Mouse (Mus musculus) left cerebral cortex, postnatal 4 days (tissue): Measurements from ENCODE around the gene Ctns. TPM values are rescaled to one million over a fixed set of nuclear protein-coding genes. Genes with fewer than 3 reads are reported as not detected.

ENCODE experiments used
- DNase-seq: peaks from one replicate; pipeline ENCODE4 v3.0.0-alpha.2; 2022
- intact Hi-C: fragments of 180-260 bp; cut with DNase I; formaldehyde crosslinking; loops from one replicate; pipeline ENCODE4 v1.15.1; 2025
- total RNA-seq, 2 experiments: library from RNA; stranded (reverse); gene quantifications; 2 replicates each; pipeline ENCODE4 v1.2.3; 2021

Ctns gene
- 10 to 100 TPM; 17.7 to 21.1 TPM for total RNA-seq

GRCm38 (mm10) chr11:73198603-73199229 lies at the start of gene Ctns:
Gene Ctns, minus strand, starts transcription at chr11:73199042.
- DNase-seq = peak; percentile 80
- intact Hi-C loops = no loop called here

GRCm38 (mm10) chr11:73242777-73243176 lies 43.9 kb upstream of the Ctns start:
- intact Hi-C loops = no loop called here
- DNase-seq = no peak

GRCm38 (mm10) chr11:73242199-73242598 lies 43.4 kb upstream of the Ctns start:
- intact Hi-C loops = no loop called here
- no peak for DNase-seq

GRCm38 (mm10) chr11:73236731-73237130 lies 37.9 kb upstream of the Ctns start:
- no peak for DNase-seq
- intact Hi-C loops = no loop called here

GRCm38 (mm10) chr11:73235990-73236701 lies 37.3 kb upstream of the Ctns start:
- intact Hi-C loops = no loop called here
- peak; percentile 25 for DNase-seq

GRCm38 (mm10) chr11:73233992-73234391 lies 35.1 kb upstream of the Ctns start, which contains the start of gene Trpv1:
Gene Trpv1, plus strand, starts transcription at chr11:73234292.
- intact Hi-C loops = no loop called here
- peak; percentile 8 for DNase-seq

GRCm38 (mm10) chr11:73232513-73232912 lies 33.7 kb upstream of the Ctns start:
- intact Hi-C loops = no loop called here
- DNase-seq = no peak

- intact Hi-C loops = no loop called here
- no peak for DNase-seq
Measured at GRCm38 (mm10) chr11:73230081-73230480, 31.2 kb upstream of the Ctns start.

- no peak for DNase-seq
- intact Hi-C loops = no loop called here
Measured at GRCm38 (mm10) chr11:73228881-73229280, 30.0 kb upstream of the Ctns start.

- intact Hi-C loops = no loop called here
- DNase-seq = no peak
Measured at GRCm38 (mm10) chr11:73225856-73226255, 27.0 kb upstream of the Ctns start.

- intact Hi-C loops = no loop called here
- no peak for DNase-seq
Measured at GRCm38 (mm10) chr11:73223966-73224365, 25.1 kb upstream of the Ctns start.

GRCm38 (mm10) chr11:73222846-73223245 lies 24.0 kb upstream of the Ctns start:
- intact Hi-C loops = no loop called here
- no peak for DNase-seq

GRCm38 (mm10) chr11:73220651-73221050 lies 21.8 kb upstream of the Ctns start:
- intact Hi-C loops = no loop called here
- no peak for DNase-seq

GRCm38 (mm10) chr11:73219671-73220070 lies 20.8 kb upstream of the Ctns start:
- DNase-seq = no peak
- intact Hi-C loops = no loop called here

- intact Hi-C loops = no loop called here
- DNase-seq = peak; percentile 24
Measured at GRCm38 (mm10) chr11:73213956-73214355, 15.1 kb upstream of the Ctns start.

- no peak for DNase-seq
- intact Hi-C loops = no loop called here
Measured at GRCm38 (mm10) chr11:73207621-73208020, 8.8 kb upstream of the Ctns start.

- intact Hi-C loops = no loop called here
- DNase-seq = no peak
Measured at GRCm38 (mm10) chr11:73205194-73205593, 6.4 kb upstream of the Ctns start.

- no peak for DNase-seq
- intact Hi-C loops = no loop called here
Measured at GRCm38 (mm10) chr11:73203895-73204294, 5.1 kb upstream of the Ctns start.

- no peak for DNase-seq
- intact Hi-C loops = no loop called here
Measured at GRCm38 (mm10) chr11:73201597-73201996, 2.8 kb upstream of the Ctns start.

- intact Hi-C loops = no loop called here
- DNase-seq = no peak
Measured at GRCm38 (mm10) chr11:73201021-73201420, 2.2 kb upstream of the Ctns start.

- DNase-seq = no peak
- intact Hi-C loops = no loop called here
Measured at GRCm38 (mm10) chr11:73199879-73200278, 1.0 kb upstream of the Ctns start.

GRCm38 (mm10) chr11:73199230-73199712 lies 429 bp upstream of the Ctns start, which contains the start of gene Shpk:
Gene Shpk, plus strand, starts transcription at chr11:73199460.
- intact Hi-C loops = no loop called here
- DNase-seq = peak; percentile 96
